ENCODE assay signal across 8 mouse cellular contexts in the genomic region with DNA sequence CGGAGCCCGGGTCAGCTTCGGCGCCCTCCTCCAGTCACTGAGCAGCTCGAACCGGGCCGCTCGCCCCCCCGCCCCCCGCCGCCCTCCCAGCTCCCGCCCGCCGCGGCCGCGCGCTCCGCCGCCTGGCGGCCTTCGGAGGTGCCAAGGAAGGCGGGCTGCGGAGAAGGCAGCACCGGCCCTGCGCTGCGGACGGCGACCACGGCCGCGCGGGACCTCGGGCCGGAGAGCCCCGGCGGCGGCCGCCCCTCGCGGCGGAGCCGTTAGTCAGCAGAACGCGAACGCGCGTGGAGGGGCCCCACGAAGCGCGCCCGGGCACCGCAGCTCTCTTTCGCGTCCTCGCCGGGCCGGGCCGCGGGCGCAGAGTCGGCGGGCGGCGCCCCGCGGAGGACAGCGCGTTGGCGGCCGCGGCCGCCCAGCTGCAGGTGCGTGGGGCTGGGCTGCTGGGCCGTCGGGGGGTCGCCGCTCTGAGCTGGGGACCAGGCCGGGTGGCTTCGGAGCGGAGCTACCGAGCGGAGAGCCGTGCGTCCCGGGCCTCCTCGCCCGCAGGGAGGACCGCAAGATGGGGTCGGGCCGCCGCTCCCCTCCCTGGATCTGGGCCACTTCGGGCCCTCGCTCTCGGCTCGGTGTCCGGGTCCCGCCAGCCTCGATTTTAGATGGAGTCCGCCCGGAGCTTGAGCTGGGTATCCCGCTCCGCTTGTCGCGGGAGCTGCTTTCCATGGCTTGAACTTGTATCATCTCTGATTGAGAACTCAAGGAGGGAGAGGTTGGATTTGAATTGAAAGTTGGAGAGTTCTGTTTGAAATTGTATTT. TPM values are rescaled to one million over a fixed set of nuclear protein-coding genes. Genes with fewer than 3 reads are reported as not detected.
DNase-seq lines count a peak whose midpoint lies in the region; ATAC-seq and TF ChIP-seq lines count a peak whose summit lies in the region.

Gene Abhd17b (plus strand): TSS at position 14 of the 810 bp plus-strand sequence.

- peak within 1 kb of the TSS; percentile 76 for H3K4me2 ChIP-seq in lung, postnatal 0 days (replicated peaks; ENCODE audit: low read depth, low read length)

- no peak for TF ChIP-seq EP300 in lung, postnatal 0 days (IDR thresholded peaks at IDR 0.05)

- under 1% methylated on average over 55 of the region's 105 CpGs for WGBS in lung, postnatal 0 days

- peak within 1 kb of the TSS; percentile 98 for H3K27ac ChIP-seq in lung, postnatal 0 days (ENCODE audit: low read length)

- DNase-seq in MN1 (ENCODE audit: low spot score) = peak; percentile 53
- DNase-seq in cerebellum, adult 18-20 months = peak; percentile 55 to 71
- peak; percentile 18 for DNase-seq in layer of hippocampus, adult 9-11 months
- peak; percentile 62 for DNase-seq in lung, postnatal 0 days (ENCODE audit: low spot score)
- peak; percentile 17 for DNase-seq in ovary, adult 18-20 months (ENCODE audit: low spot score)
- peak; percentile 17 for DNase-seq in urinary bladder, postnatal 10 days (ENCODE audit: low spot score)

- H3K9me3 ChIP-seq in lung, postnatal 0 days (ENCODE audit: low read length) = no peaks in the 10 kb centered on the region

- H3K4me1 ChIP-seq in lung, postnatal 0 days (ENCODE audit: insufficient read depth, low read depth, low read length) = peaks cover 13% of the 10 kb centered on the region; the same call in 1 of the 2 replicates

- H3K27me3 ChIP-seq in lung, postnatal 0 days (replicated peaks; ENCODE audit: insufficient read depth, low read length) = no peaks in the 10 kb centered on the region

- no peaks in the 10 kb centered on the region for H3K36me3 ChIP-seq in lung, postnatal 0 days (ENCODE audit: insufficient read depth, low read length)

- peak; percentile 51 for TF ChIP-seq CTCF in lung, postnatal 0 days (IDR thresholded peaks at IDR 0.05)

- ATAC-seq in frontal cortex, adult (ENCODE audit: low TSS enrichment) = peak; percentile 35
- no peak for ATAC-seq in hematopoietic stem cell, adult 5-6 weeks (replicated peaks in 1 of 2; ENCODE audit: insufficient read depth in 1 of 2, low FRiP score in 2 of 2, low TSS enrichment in 1 of 2, low read depth in 1 of 2, poor library complexity in 2 of 2, severe bottlenecking in 2 of 2)
- peak; percentile 27 for ATAC-seq in lung, postnatal 0 days

- H3K4me3 ChIP-seq in lung, postnatal 0 days (ENCODE audit: low read depth, low read length) = peak within 1 kb of the TSS; percentile 95

- H3K9ac ChIP-seq in lung, postnatal 0 days (replicated peaks; ENCODE audit: low read depth) = peak within 1 kb of the TSS; percentile 94

RNA-seq across cellular contexts. Expression of gene Abhd17b, which starts in this region (rescaled TPM):
- 68.4 and 74.2 TPM in 2 replicates for total RNA-seq in hematopoietic stem cell, adult 5-6 weeks (2017)
- 44.1 and 49.8 TPM in 2 replicates for polyA plus RNA-seq in lung, postnatal 0 days (2015; fragmentation: Nextera tagmentation; extraction: Ambion mirVana)

Comparison
In these comparisons a context has a peak if more than half of its experiments do, and no peak if none do; other contexts are left out.
1. ATAC-seq: peak in frontal cortex, adult (single experiment) and lung, postnatal 0 days (single experiment); none in hematopoietic stem cell, adult 5-6 weeks (0 of 2).
2. Peak in every context shown above with its lines, with median percentiles within 50 percentile points of each other: DNase-seq.